Mouse (Mus musculus): ENCODE measurements around the gene Tap2.
A peak's percentile ranks its signal among the peaks of the same experiment; 100 is the strongest.
"Not testable (repeated sequence)": the region's sequence is repeated elsewhere in the genome, so short reads cannot be mapped to it uniquely, and the experiment has no call there.

The Tap2 gene

DNA sequence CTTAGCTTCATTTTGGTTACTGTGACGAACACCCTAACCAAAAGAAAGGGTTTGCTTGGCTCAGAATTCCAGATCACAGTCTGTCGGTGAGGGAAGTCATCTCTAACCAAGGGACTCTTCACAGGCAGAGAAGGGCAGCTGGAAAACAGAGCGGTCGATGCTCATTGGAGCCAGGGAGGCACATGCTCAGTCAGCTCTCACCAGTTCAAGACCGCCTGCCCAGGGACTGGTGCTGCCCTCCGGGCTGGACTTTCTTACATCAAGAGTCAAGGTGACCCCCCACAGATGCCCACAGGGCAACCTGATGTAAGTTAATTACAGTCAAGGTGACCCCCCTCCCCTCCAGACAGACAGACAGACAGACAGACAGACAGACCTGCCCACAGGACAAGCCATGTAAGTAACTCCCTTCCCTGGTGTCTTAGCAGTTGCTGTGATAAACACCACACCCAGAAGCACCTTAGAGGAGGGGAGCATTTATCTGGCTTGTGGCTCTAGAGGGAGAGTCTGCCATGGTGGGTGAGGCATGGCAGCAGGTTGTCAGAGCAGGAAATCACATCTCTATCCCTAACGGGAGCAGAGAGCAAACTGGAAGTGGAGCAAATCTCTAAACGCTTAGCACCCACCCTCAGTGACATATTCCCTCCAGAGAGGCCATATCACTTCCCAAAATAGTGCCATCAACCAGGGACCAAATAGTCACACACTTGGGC, 14.0 kb downstream of the Tap2 start:
- no peak for DNase-seq

DNA sequence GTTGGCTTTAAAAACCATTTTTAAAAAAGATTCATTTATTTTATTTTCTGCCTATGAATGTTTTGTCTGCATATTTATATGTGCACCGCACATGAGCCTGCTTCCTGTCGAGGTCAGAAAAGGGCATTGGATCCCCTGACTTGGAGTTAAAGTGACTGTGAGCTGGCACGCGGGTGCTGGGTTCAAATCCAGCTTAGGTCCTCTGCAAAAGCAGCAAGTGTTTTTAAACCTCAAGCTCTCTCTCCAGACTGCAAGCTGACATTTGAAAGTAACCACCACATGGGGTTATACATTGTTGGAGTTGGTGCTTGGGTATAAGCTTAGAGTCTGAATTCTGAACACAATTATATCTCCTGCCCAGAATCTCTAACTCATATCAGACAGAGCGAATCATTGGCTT, 14.7 kb downstream of the Tap2 start:
- DNase-seq, result no peak

GRCm38 (mm10) chr17:34218675-34219074, 15.3 kb downstream of the Tap2 start:
- DNase-seq, result no peak

DNA sequence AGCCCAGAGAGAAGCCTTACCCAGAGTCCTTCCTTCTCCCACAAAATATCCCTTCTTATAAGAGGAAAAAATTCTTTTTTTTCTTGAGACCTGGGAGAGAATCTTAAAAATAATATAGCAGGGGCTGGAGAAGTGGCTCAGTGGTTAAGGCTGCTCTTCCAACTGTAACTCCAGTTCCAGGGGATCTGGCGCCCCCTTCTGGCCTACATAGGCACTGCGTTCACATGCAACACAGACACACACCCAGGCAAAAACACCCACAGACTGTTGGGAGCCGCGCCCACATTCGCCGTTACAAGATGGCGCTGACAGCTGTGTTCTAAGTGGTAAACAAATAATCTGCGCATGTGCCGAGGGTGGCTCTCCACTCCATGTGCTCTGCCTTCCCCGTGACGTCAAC, 15.8 kb downstream of the Tap2 start:
- peak; percentile 53 for DNase-seq

- DNase-seq, result not testable (repeated sequence)
Measured at GRCm38 (mm10) chr17:34219801-34220200, 16.5 kb downstream of the Tap2 start.

GRCm38 (mm10) chr17:34220401-34220800, 17.1 kb downstream of the Tap2 start:
- not testable (repeated sequence) for DNase-seq

DNA sequence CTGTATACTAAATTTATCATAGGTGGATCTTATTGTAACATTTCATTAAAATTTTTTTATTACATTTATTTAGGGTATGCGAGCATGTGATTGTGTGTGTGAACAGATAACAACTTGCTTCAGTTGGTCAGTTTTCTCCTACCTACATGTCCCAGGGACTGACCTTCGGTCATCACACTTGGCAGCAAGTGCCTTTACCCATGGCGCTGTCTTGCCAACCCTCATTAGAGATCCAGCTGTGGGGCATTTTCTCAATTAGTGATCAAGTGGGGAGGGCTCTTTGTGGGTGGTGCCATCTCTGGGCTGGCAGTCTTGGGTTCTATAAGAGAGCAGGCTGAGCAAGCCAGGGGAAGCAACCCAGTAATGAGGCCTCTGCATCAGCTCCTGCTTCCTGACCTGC, 21.5 kb downstream of the Tap2 start:
- no peak for DNase-seq

DNA sequence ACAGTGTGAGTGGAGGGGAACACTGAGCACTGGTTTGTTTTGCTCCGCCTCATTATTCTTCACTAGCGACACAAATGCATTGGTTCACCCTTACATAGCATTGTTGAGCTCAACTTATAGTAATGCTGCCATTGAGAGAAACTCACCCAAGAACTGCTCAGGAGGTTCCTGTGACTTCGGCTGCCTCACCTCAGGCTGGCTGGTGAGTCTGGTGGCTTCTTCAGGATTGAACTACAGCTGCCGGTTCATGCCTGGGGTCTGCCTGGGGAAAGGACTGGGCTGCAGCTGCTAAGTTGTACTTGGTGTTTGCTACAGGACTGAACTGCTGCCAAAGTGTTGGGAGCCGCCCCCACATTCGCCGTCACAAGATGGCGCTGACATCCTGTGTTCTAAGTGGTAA, 22.1 kb downstream of the Tap2 start:
- no peak for DNase-seq

GRCm38 (mm10) chr17:34225911-34226310, 22.6 kb downstream of the Tap2 start:
- not testable (repeated sequence) for DNase-seq

GRCm38 (mm10) chr17:34230971-34231370, 27.6 kb downstream of the Tap2 start:
- DNase-seq, result not testable (repeated sequence)

GRCm38 (mm10) chr17:34232021-34232420, 28.7 kb downstream of the Tap2 start:
- not testable (repeated sequence) for DNase-seq

DNA sequence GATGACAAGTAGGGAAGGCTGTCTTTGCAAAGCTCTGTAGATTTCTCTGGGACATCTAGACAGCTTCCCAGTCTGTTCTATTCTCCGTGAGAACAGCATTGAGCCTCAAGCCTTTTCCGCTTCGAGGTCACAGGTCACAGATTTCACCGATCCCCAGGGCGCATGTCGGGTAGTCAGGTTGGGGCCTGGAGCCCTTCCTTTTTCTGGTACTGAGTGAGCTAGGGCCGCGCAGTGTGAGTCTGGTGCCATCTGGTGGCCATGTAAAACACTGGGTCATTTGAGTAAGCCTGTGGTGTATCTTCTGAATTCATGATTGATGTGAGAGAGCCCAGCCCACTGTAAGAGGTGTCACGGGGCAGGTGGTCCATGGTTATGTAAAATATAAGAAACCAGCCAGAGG, 31.6 kb downstream of the Tap2 start:
- DNase-seq, result peak; percentile 75

DNA sequence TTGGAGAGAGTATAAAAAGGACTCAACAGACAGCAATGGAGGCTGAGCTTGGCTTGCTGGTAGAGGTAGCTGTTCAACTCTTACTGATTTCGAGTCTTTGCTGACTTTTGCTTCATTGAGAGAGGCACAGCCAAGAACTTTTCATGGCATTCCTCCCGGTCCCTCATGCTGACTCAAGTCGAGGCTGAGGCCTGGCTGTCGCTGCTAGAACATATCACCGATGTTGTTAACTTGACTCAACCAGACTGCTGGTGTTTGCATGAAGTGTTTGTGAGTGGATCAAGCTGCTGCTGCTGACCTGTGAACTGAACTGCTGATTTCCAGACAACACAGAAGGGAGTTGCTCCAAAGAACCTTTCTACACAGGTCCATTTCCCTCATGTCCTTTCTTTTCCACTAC, 33.4 kb downstream of the Tap2 start:
- no peak for DNase-seq

DNA sequence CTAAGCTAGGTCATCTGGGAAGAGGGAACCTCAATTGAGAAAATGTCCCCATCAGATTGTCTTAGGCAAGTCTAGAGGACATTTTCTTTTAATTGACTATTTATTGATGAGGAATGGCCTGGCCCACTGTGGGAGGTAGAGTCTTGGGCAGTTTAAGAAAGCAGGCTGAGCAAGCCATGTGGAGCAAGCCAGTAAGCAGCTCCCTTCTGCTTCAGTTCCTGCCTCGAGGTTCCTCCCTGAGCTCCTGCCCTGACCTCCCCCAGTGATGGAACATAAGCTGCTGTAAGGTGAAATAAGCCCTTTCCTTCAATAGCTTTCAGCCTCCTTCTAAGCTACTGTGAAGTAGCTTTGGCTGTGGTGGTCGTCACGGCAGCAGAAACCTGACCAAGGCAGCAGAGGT, 34.4 kb downstream of the Tap2 start:
- DNase-seq, result no peak

GRCm38 (mm10) chr17:34238706-34239105, 35.4 kb downstream of the Tap2 start, which contains the start of gene H2-Ob:
H2-Ob (plus strand) TSS chr17:34238903.
- DNase-seq, result no peak

- DNase-seq, result no peak
Measured at GRCm38 (mm10) chr17:34239601-34240041, 36.3 kb downstream of the Tap2 start.

DNA sequence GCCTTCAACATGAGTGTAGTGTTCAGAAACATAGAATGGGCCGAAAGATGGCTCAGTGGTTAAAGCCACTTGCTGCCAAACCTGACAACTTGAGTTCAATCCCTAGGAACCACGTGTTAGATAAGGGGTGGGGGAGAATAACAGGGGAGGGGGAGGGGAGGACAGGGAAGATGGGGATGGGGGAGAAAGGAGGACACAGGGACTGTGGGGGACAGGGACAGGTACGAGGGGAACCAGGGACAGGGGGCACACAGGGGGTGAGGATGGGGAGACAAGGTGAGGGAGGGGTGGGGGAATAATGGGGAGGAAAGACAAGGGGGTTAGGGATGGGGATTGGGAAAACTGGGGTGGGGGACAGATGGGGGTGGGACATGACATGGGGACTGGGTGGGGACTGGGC, 37.0 kb downstream of the Tap2 start:
- DNase-seq, result no peak

- no peak for DNase-seq
Measured at GRCm38 (mm10) chr17:34240916-34241315, 37.6 kb downstream of the Tap2 start.

DNA sequence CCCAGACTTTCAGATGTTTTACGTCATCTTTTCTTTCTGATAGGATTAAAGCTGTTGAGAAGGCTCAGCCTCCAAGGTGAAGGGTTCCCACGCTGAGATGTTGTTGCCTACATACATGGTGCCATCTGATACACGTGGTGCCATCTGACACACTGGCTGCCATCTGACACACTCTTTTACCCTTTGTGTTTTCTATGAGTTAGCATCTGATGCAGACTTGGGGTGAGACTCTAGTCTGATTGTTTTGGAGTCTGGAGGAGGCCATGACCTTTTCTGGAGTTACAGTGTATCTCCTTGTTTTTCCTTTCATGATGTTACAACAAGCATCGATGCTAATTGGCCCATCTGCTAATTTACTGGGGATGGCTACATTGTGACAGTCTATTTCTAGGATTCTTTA, 41.3 kb downstream of the Tap2 start:
- no peak for DNase-seq

GRCm38 (mm10) chr17:34247047-34247446, 43.7 kb downstream of the Tap2 start:
- DNase-seq, result no peak

DNA sequence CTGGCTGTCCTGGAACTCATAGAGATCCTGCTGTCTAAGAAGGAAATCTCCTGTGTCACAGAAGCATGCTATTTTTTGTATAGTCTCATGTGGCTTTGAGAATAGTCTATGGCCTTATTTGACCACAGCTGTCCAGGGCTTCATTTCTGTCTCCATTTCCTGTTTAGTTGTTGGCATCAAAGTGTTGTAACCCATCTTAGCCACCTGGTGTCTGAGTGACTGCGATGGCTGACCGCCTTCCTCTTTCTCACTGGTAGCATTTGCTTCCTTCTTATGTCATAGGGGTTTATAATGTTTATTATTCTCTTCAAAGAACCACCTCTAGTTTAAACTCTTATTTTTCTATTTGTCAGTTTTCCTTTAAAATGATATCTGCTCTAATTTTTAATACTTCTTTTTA, 45.4 kb downstream of the Tap2 start:
- DNase-seq, result no peak

- no peak for DNase-seq
Measured at GRCm38 (mm10) chr17:34249361-34249760, 46.0 kb downstream of the Tap2 start.

- no peak for DNase-seq
Measured at GRCm38 (mm10) chr17:34249878-34250277, 46.6 kb downstream of the Tap2 start.

DNA sequence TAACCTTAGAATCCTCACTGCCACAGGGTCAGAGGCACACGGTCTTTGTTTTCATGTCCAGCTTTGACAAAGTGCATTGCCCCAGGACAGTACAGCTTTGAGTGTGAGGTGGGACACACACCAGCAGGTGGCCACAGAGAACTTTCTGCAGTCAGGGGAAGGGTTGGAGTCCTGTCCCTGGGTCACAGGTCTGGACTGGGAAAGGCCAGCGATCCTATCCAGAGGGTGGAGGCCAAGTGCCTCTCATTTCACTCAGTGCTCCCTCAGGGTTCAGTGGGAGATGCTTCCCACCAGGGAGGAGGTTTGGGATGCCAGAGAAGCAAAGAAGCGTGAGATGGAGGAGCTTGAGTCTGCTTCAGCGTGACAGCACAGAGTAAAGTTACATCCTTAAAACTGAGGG, 48.3 kb downstream of the Tap2 start:
- DNase-seq, result no peak

- no peak for DNase-seq
Measured at GRCm38 (mm10) chr17:34256501-34256900, 53.2 kb downstream of the Tap2 start.

Data from right cerebral cortex, postnatal 14 days (tissue).